Comparison of ENCODE assay signal across 8 mouse cellular contexts in genomic region chr15:21110874-21111603, GRCm38 (mm10).
DNase-seq lines count a peak whose midpoint lies in the region; ATAC-seq and TF ChIP-seq lines count a peak whose summit lies in the region.

No protein-coding gene starts in this region.

- ATAC-seq in lung, postnatal 0 days: no peak
- peak; percentile 54; the same call in 1 of the 2 replicates for ATAC-seq in neural tube, embryonic 12.5 days (ENCODE audit: low FRiP score, low read depth)

- no peak for TF ChIP-seq CTCF in lung, postnatal 0 days (IDR thresholded peaks at IDR 0.05)

- no peak overlapping the region for H3K9ac ChIP-seq in lung, postnatal 0 days (replicated peaks; ENCODE audit: low read depth)
- peak overlapping the region; percentile 48 for H3K9ac ChIP-seq in neural tube, embryonic 12.5 days

- no peak overlapping the region for H3K27ac ChIP-seq in lung, postnatal 0 days (ENCODE audit: low read length)
- H3K27ac ChIP-seq in neural tube, embryonic 12.5 days: no peak overlapping the region

- no peaks in the 10 kb centered on the region for H3K36me3 ChIP-seq in lung, postnatal 0 days (ENCODE audit: insufficient read depth, low read length)
- H3K36me3 ChIP-seq in neural tube, embryonic 12.5 days: no peaks in the 10 kb centered on the region

- no peak for TF ChIP-seq EP300 in lung, postnatal 0 days (IDR thresholded peaks at IDR 0.05)

- no peak overlapping the region for H3K4me3 ChIP-seq in lung, postnatal 0 days (ENCODE audit: low read depth, low read length)
- peak overlapping the region; percentile 34 for H3K4me3 ChIP-seq in neural tube, embryonic 12.5 days

- no peaks in the 10 kb centered on the region for H3K4me1 ChIP-seq in lung, postnatal 0 days (ENCODE audit: insufficient read depth, low read depth, low read length)
- peaks cover 7% of the 10 kb centered on the region; the same call in 1 of the 2 replicates for H3K4me1 ChIP-seq in neural tube, embryonic 12.5 days

- no peaks in the 10 kb centered on the region for H3K27me3 ChIP-seq in lung, postnatal 0 days (replicated peaks; ENCODE audit: insufficient read depth, low read length)
- H3K27me3 ChIP-seq in neural tube, embryonic 12.5 days (replicated peaks): no peaks in the 10 kb centered on the region

- 20% methylated on average over 23 of the region's 23 CpGs for WGBS in lung, postnatal 0 days
- WGBS in neural tube, embryonic 12.5 days: 12% methylated on average over 23 of the region's 23 CpGs

- H3K4me2 ChIP-seq in lung, postnatal 0 days (replicated peaks; ENCODE audit: low read depth, low read length): peak overlapping the region; percentile 15; the same call in 1 of the 2 replicates
- peak overlapping the region; percentile 76 for H3K4me2 ChIP-seq in neural tube, embryonic 12.5 days (replicated peaks)

- DNase-seq in adrenal gland, adult 2 months: peak; percentile 2
- DNase-seq in adrenal gland, postnatal 14 days: no peak
- DNase-seq in lung, postnatal 0 days (ENCODE audit: low spot score): no peak
- no peak for DNase-seq in lung, postnatal 36 days
- DNase-seq in layer of hippocampus, postnatal 14 days (ENCODE audit: low spot score in 2 of 2): peak; percentile 28 to 46
- DNase-seq in B cell, adult 2 months: no peak
- no peak for DNase-seq in thymus, postnatal 0 days (ENCODE audit: low spot score)

- H3K9me3 ChIP-seq in lung, postnatal 0 days (ENCODE audit: low read length): no peaks in the 10 kb centered on the region
- H3K9me3 ChIP-seq in neural tube, embryonic 12.5 days: no peaks in the 10 kb centered on the region

Comparison
In these comparisons a context has a peak if more than half of its experiments do, and no peak if none do; other contexts are left out.
1. DNase-seq: peak in adrenal gland, adult 2 months (single experiment) and layer of hippocampus, postnatal 14 days (2 of 2); none in adrenal gland, postnatal 14 days (single experiment), lung, postnatal 0 days (single experiment), lung, postnatal 36 days (single experiment), B cell, adult 2 months (0 of 2) and thymus, postnatal 0 days (single experiment).